In genomic region chr11:116433356-116434286, GRCm38 (mm10) we compare ENCODE assay signal across 1 mouse cellular context.
TF ChIP-seq lines count a peak whose summit lies in the region.

Ubald2 (plus strand) TSS chr11:116434094.

TF ChIP-seq in MEL, 35 proteins besides CTCF, POLR2A, EP300 and RAD21 (continued from another document):
- TF ChIP-seq JUND (IDR thresholded peaks at IDR 0.05; ENCODE audit: low read depth, low read length) (0 out of 2 replicates have a peak, but pooled peaks have one; percentile 32), CHD2 (IDR thresholded peaks at IDR 0.05; ENCODE audit: low read length) (peak; percentile 84), RCOR1 (IDR thresholded peaks at IDR 0.05; ENCODE audit: low read depth, low read length) (no peak), CHD1 (IDR thresholded peaks at IDR 0.05; ENCODE audit: low read depth, low read length) (peak; percentile 97), MEF2A (IDR thresholded peaks at IDR 0.05; ENCODE audit: extremely low read depth, insufficient replicate concordance, low read depth, low read length, poor library complexity, severe bottlenecking) (no peak), KAT2A (conservative IDR thresholded peaks at IDR 0.05; ENCODE audit: low read depth, low read length) (peak; percentile 51; the same call in 1 of the 2 replicates), NRF1 (IDR thresholded peaks at IDR 0.05; ENCODE audit: insufficient read depth, low read depth, low read length, poor library complexity, severe bottlenecking) (peak; percentile 43; the same call in 1 of the 2 replicates)
